Mouse (Mus musculus): Measurements from ENCODE around the gene Dock8. TPM values are rescaled to one million over a fixed set of nuclear protein-coding genes. Genes with fewer than 3 reads are reported as not detected.

Gene Dock8
- polyA plus RNA-seq, 1 experiment from 2014 or later, result 2.2 TPM

DNA sequence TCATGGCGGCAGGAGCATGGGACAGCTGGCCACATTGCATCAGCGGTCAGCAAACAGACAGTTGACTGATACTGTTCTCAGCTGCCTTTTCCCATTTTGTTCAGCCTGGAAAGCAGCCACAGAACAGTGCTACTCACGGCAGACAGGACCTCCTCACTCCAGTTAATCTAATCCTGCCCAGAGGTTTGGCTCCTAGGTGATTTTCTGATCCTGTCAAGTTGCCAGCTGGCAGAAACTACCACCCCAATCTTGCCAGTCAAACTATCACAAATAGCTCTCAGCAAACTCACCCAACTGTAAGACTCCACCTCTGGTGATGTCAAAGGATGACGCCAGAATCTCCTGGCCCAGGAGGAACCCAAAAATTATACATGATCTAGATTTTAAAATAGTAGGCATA, 146.8 kb downstream of the Dock8 start:
- Histone ChIP-seq H3K4me1 (replicated peaks) (peaks cover 18% of the 10 kb centered on the region), H3K36me3 (no peaks in the 10 kb centered on the region), H3K27ac (no peak overlapping the region), H3K4me2 (no peak overlapping the region), H3K27me3 (no peaks in the 10 kb centered on the region), H3K9me3 (no peaks in the 10 kb centered on the region), H3K4me3 (no peak overlapping the region), H3K9ac (no peak overlapping the region)
- 80% methylated on average over 4 of the region's 4 CpGs for WGBS
- no peak for ATAC-seq (ENCODE audit: low FRiP score)

DNA sequence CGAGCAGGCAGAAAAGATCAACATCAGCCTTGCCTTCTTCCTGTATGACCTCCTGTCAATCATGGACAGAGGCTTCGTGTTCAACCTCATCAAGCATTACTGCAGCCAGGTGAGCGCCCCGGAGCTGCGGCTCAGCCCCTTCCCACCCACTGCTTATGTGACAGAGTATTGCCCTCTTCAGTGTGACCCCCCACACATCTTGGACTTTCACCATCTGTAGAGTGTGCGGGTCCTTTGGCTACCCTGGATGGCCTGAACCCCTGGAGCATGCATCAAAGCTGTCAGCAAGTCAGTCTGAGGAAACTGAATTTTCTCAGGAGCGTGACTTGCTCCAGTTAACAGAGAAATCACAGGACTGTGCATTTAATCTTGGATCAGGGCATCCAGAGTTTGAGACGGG, 150.5 kb downstream of the Dock8 start:
- Histone ChIP-seq H3K27me3 (no peaks in the 10 kb centered on the region), H3K27ac (no peak overlapping the region), H3K4me1 (replicated peaks) (peaks cover 20% of the 10 kb centered on the region), H3K4me2 (no peak overlapping the region), H3K9ac (no peak overlapping the region), H3K9me3 (no peaks in the 10 kb centered on the region), H3K36me3 (no peaks in the 10 kb centered on the region), H3K4me3 (no peak overlapping the region)
- WGBS, result 57% methylated on average over 8 of the region's 8 CpGs
- no peak for ATAC-seq (ENCODE audit: low FRiP score)

DNA sequence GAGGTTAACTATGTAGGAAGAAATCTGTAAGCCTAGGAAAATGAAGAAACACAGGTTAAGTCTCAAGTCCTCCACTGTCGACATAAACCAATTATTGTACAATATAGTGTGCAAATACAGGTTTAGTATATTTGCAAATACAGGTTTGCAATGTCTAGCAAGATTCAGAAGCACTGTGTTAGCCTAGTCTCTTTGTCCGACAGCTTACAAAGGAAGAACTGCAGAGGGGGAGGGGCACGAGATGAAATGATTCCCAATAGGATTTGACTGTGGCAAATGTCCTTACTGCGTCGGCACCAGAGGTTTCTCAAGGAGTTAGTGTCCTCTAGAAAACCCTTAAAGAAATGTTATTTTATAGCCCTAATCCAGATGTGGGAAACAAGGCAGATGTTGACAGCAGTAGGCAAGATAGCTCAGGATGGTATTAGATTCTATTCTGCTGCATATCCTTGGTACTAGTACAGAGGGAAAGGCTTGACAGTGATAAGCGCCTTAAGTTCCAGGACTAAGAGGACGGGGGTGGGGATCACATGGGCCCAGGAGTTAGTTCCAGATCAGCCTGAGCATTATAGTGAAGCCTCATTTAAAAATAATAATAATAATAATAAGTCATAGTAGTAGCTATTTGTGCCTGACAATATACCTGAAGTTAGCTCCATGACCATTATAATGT, 155.3 kb downstream of the Dock8 start:
- H3K27me3 ChIP-seq, result no peaks in the 10 kb centered on the region
- 57% methylated on average over 7 of the region's 7 CpGs for WGBS
- H3K9ac ChIP-seq, result no peak overlapping the region
- peak overlapping the region; percentile 19; the same call in 1 of the 2 replicates for H3K27ac ChIP-seq
- peak; percentile 43; the same call in 1 of the 2 replicates for ATAC-seq (ENCODE audit: low FRiP score)
- no peaks in the 10 kb centered on the region for H3K9me3 ChIP-seq
- peaks cover 15% of the 10 kb centered on the region for H3K4me1 ChIP-seq (replicated peaks)
- H3K4me3 ChIP-seq, result no peak overlapping the region
- no peaks in the 10 kb centered on the region for H3K36me3 ChIP-seq
- no peak overlapping the region for H3K4me2 ChIP-seq

DNA sequence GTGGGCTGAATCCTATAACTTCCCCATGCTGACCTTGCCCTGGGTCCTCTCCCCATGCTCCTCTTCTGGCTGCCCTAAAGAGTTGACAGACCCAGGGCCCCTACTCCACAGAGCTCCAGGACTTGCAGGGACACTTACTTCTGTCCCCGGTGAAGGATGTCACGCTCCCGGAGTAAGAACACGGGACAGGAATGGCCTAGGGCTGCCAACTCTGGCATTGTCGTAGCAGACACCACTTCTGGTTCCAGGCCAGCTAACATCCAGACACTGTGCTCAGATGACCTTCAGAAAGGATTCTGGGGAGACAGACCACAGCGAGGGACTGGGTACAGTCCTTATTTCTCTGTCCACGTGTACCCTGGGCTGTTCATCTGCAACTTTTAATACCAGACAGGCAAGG, 155.9 kb downstream of the Dock8 start:
- Histone ChIP-seq H3K4me2 (no peak overlapping the region), H3K27me3 (no peaks in the 10 kb centered on the region)
- WGBS, result 91% methylated on average over 7 of the region's 7 CpGs

DNA sequence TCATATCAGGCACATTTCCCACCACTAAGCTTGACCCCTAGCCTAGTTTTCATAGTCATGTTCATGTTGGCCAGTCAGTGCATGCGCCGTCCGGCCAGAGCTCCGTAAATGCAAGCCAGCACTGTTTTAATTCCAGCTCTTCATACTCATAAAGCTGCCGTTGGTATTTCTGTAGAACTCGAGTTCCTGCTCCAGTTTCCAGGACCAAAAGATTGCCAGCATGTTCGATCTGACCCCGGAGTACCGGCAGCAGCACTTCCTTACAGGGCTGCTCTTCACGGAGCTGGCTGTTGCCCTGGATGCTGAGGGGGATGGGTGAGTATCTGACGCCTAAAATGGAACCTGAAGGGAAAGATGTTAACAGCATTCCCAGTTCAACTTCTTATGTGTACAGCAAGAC, 156.4 kb downstream of the Dock8 start:
- Histone ChIP-seq H3K9ac (no peak overlapping the region), H3K9me3 (no peaks in the 10 kb centered on the region), H3K27me3 (no peaks in the 10 kb centered on the region), H3K36me3 (no peaks in the 10 kb centered on the region), H3K4me2 (no peak overlapping the region), H3K4me3 (no peak overlapping the region), H3K4me1 (replicated peaks) (peaks cover 12% of the 10 kb centered on the region), H3K27ac (no peak overlapping the region)
- no peak for ATAC-seq (ENCODE audit: low FRiP score)
- 82% methylated on average over 11 of the region's 11 CpGs for WGBS

More for the DNA sequence above, 155.9 kb downstream of the Dock8 start:
- Histone ChIP-seq H3K36me3 (no peaks in the 10 kb centered on the region), H3K4me3 (no peak overlapping the region), H3K9me3 (no peaks in the 10 kb centered on the region), H3K9ac (no peak overlapping the region), H3K4me1 (replicated peaks) (peaks cover 12% of the 10 kb centered on the region), H3K27ac (no peak overlapping the region)
- no peak for ATAC-seq (ENCODE audit: low FRiP score)

DNA sequence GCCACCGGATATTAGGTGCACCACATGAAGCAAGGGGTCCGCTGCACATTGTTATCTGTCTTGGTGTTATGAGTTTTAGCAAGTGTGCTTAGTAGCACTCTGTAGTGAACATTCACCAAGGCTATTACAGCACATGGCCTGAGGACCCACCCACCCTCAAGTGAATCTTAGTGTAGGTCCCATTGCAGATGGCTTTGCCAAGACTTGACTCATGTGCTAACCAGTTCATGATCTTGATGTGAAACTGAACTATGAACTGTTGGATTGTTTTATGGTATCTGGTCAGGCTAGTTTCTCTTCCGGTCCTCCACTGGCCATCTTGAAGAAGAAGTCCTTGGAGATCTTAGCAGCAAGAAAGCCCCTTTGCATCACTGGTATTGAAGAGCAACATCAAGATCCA, 162.9 kb downstream of the Dock8 start:
- no peaks in the 10 kb centered on the region for H3K27me3 ChIP-seq
- ATAC-seq (ENCODE audit: low FRiP score), result no peak
- no peak overlapping the region for H3K4me3 ChIP-seq
- no peaks in the 10 kb centered on the region for H3K4me1 ChIP-seq (replicated peaks)
- 95% methylated on average over 3 of the region's 3 CpGs for whole genome bisulfite sequencing
- no peak overlapping the region for H3K9ac ChIP-seq
- H3K27ac ChIP-seq, result no peak overlapping the region
- H3K36me3 ChIP-seq, result no peaks in the 10 kb centered on the region
- H3K4me2 ChIP-seq, result no peak overlapping the region
- H3K9me3 ChIP-seq, result no peaks in the 10 kb centered on the region

DNA sequence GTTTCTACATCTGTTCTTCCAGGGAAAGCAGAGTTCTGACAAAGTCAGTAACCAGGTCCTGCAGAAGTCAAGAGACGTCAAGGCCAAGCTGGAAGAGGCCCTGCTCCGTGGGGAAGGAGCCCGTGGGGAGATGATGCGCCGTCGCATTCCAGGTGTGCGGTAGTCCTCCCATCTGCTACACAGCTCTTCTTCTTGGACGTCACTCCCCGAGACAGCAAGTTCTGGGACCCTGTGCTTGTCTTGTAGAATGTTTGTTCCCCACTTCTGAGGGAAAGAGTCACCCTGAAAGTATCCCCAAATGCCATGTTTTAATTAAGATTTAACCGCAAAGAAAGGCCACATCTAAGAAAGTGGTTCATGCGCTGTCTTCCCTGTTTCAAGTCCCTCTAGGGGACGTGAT, 164.1 kb downstream of the Dock8 start:
- Histone ChIP-seq H3K4me2 (no peak overlapping the region), H3K9ac (no peak overlapping the region), H3K4me3 (no peak overlapping the region), H3K27ac (no peak overlapping the region), H3K4me1 (replicated peaks) (no peaks in the 10 kb centered on the region), H3K27me3 (0 out of 2 replicates have a peak, but pooled peaks cover under 1% of the 10 kb centered on the region), H3K36me3 (no peaks in the 10 kb centered on the region), H3K9me3 (no peaks in the 10 kb centered on the region)
- no peak for ATAC-seq (ENCODE audit: low FRiP score)
- 90% methylated on average over 12 of the region's 12 CpGs for WGBS

DNA sequence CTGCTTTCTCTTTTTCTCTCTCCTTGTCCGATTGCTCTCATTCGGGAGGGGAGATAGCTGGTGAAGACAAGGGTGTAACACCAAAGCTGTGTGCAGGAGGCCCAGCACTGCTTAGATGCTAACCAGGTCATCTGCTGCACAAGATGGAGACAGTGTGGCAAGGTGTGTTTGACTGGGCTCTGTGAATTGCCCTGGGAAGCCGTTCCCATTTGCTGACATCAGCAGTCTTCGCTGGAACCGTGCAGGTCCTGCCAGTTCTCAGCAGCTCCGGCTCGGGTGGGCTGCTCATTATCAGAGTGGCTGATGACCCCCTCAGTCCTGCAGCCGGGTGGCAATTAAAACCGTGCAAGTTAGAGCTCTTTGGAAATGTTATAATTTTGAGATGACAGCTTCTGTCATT, 167.1 kb downstream of the Dock8 start:
- 0 out of 2 replicates have a peak, but pooled peaks cover 6% of the 10 kb centered on the region for H3K27me3 ChIP-seq
- ATAC-seq (ENCODE audit: low FRiP score), result no peak
- H3K36me3 ChIP-seq, result no peaks in the 10 kb centered on the region
- no peaks in the 10 kb centered on the region for H3K9me3 ChIP-seq
- WGBS, result 75% methylated on average over 9 of the region's 9 CpGs
- no peak overlapping the region for H3K4me2 ChIP-seq
- no peaks in the 10 kb centered on the region for H3K4me1 ChIP-seq (replicated peaks)
- H3K4me3 ChIP-seq, result no peak overlapping the region
- no peak overlapping the region for H3K27ac ChIP-seq
- H3K9ac ChIP-seq, result no peak overlapping the region

DNA sequence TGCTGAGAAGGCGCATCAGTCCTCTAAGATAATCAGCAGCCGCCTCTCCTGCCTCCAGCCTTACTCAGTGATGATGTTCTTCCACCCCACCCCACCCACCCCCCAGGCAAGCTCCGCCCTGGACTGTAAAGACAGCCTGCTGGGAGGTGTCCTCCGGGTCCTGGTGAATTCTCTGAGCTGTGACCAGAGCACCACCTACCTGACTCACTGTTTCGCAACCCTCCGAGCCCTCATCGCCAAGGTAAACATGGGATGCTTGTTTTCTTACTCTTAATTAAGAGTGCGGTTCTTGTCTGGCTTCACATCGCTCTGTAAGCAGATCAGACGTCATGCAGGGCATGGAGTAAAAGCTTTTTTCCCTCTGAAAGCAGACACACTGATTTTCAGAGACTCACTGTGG, 172.1 kb downstream of the Dock8 start:
- H3K27me3 ChIP-seq, result 0 out of 2 replicates have a peak, but pooled peaks cover 6% of the 10 kb centered on the region
- no peak overlapping the region for H3K9ac ChIP-seq
- H3K36me3 ChIP-seq, result no peaks in the 10 kb centered on the region
- no peak for ATAC-seq (ENCODE audit: low FRiP score)
- H3K4me1 ChIP-seq (replicated peaks), result no peaks in the 10 kb centered on the region
- 67% methylated on average over 10 of the region's 10 CpGs for WGBS
- no peaks in the 10 kb centered on the region for H3K9me3 ChIP-seq
- H3K4me2 ChIP-seq, result no peak overlapping the region
- H3K27ac ChIP-seq, result no peak overlapping the region
- H3K4me3 ChIP-seq, result no peak overlapping the region

DNA sequence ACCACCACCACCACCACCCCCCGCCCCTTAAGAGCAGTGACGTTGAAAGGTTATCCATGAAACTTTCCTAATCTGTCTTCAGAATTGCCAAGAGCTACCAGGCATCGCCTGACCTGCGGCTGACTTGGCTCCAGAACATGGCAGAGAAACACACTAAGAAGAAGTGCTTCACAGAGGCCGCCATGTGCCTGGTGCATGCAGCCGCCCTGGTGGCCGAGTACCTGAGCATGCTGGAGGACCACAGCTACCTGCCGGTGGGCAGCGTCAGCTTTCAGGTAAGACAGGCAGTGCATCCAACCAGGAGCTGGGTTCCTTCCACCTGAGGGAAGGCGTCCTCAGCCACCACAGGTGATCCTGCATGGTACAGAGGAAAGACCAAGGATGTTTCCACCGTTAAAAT, 177.4 kb downstream of the Dock8 start:
- Histone ChIP-seq H3K27me3 (no peaks in the 10 kb centered on the region), H3K4me1 (replicated peaks) (no peaks in the 10 kb centered on the region), H3K9me3 (no peaks in the 10 kb centered on the region), H3K9ac (no peak overlapping the region), H3K36me3 (no peaks in the 10 kb centered on the region), H3K4me3 (no peak overlapping the region), H3K4me2 (no peak overlapping the region), H3K27ac (no peak overlapping the region)
- 89% methylated on average over 11 of the region's 11 CpGs for WGBS
- ATAC-seq (ENCODE audit: low FRiP score), result no peak

DNA sequence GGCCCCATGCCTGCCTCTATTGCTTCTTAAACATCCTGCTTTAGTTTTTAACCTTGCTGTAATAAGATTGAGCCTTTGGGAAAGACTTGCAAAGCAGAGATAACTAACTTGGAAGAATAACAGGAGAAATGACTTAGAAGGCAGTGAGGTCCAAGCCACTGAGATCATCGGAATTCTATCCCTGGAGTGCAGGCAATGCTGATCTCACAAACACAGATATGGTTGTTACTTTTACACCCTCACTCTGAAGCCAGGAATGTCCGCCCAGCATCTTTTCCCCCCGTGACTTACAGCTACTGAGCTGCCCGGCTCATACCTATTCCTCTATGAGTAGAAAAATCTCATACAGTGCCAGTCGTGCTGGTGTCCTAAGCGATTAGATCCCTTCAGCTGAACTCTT, 180.7 kb downstream of the Dock8 start:
- ATAC-seq (ENCODE audit: low FRiP score), result no peak

DNA sequence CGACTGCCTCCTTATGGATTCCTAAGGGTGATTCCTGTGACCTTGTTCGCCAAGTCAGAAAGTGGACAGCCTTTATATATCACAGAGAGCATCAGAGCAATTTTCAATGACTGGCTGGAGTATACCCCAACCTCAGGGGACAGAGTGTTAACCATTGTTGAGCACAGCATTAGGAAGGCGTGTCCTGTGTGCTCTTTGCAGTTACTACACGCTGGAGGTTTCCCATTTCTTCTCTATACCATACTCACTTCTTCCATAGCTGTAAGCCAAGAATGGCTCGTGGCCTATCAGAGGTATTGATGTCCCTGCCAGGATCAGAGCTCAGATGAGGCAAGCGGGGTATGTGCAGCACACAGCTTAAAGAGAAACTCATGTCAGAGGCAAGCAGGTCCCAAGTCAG, 181.2 kb downstream of the Dock8 start:
- Histone ChIP-seq H3K9me3 (no peaks in the 10 kb centered on the region), H3K4me2 (no peak overlapping the region), H3K4me1 (replicated peaks) (no peaks in the 10 kb centered on the region; the same call in 1 of the 2 replicates), H3K27me3 (no peaks in the 10 kb centered on the region), H3K27ac (no peak overlapping the region), H3K4me3 (no peak overlapping the region), H3K36me3 (no peaks in the 10 kb centered on the region), H3K9ac (no peak overlapping the region)
- 90% methylated on average over 6 of the region's 6 CpGs for WGBS
- no peak for ATAC-seq (ENCODE audit: low FRiP score)

More for the DNA sequence above, 180.7 kb downstream of the Dock8 start:
- Histone ChIP-seq H3K9ac (no peak overlapping the region), H3K4me2 (no peak overlapping the region), H3K4me3 (no peak overlapping the region), H3K4me1 (replicated peaks) (no peaks in the 10 kb centered on the region; the same call in 1 of the 2 replicates), H3K27me3 (no peaks in the 10 kb centered on the region), H3K27ac (no peak overlapping the region), H3K36me3 (no peaks in the 10 kb centered on the region), H3K9me3 (no peaks in the 10 kb centered on the region)
- 92% methylated on average over 6 of the region's 6 CpGs for WGBS

DNA sequence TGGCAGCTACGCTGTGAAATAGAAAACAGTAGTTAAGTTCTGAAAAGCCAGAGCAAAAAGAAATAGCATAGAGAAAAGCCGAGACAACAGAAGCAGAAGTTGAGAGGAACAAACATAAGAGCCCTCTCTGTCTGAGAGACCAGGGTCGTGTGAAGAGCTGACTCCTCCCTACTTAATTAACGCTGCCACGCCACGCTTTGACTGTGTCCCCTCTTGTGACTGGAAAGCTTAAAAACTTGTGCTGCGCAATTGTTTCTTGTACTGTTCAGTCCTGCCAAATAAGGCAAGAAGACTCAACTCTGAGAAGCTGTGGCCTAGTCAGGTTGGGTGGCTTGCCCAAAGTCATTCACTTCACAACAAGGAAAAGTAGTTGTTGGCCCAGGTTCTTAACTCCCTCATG, 184.7 kb downstream of the Dock8 start:
- WGBS, result 67% methylated on average over 7 of the region's 7 CpGs
- ATAC-seq (ENCODE audit: low FRiP score), result no peak

More for the DNA sequence above, 184.7 kb downstream of the Dock8 start:
- H3K9me3 ChIP-seq, result no peaks in the 10 kb centered on the region
- no peaks in the 10 kb centered on the region for H3K36me3 ChIP-seq
- H3K4me1 ChIP-seq (replicated peaks), result no peaks in the 10 kb centered on the region; the same call in 1 of the 2 replicates
- no peak overlapping the region for H3K27ac ChIP-seq
- no peak overlapping the region for H3K9ac ChIP-seq
- H3K27me3 ChIP-seq, result no peaks in the 10 kb centered on the region
- H3K4me2 ChIP-seq, result no peak overlapping the region
- no peak overlapping the region for H3K4me3 ChIP-seq
